Mouse (Mus musculus) midbrain, embryonic 12.5 days (tissue): ENCODE data around the gene Rims1. TPM values are rescaled to one million over a fixed set of nuclear protein-coding genes. Genes with fewer than 3 reads are reported as not detected.

Experiments
- ATAC-seq: fragments of 200-750 bp; cut with Nextera tagmentation; 2 replicates; pipeline ENCODE4 v1.8.0; 2017; ENCODE audit warnings: low read depth, moderate TSS enrichment, moderate library complexity; ENCODE audit not compliant: low FRiP score
- H3K27ac ChIP-seq: fragments of 300-500 bp; sonication (generic); replicated peaks from 2 replicates; pipeline ENCODE4 v1.5.1; 2016; ENCODE audit warnings: mild to moderate bottlenecking
- H3K27me3 ChIP-seq: fragments of 300-500 bp; sonication (generic); 2 replicates; pipeline ENCODE4 v1.6.1; 2016; ENCODE audit warnings: mild to moderate bottlenecking
- H3K36me3 ChIP-seq: fragments of 300-500 bp; sonication (generic); 2 replicates; pipeline ENCODE4 v1.6.1; 2016
- H3K4me1 ChIP-seq: fragments of 300-500 bp; sonication (generic); 2 replicates; pipeline ENCODE4 v1.6.1; 2016
- H3K4me2 ChIP-seq: fragments of 300-500 bp; sonication (generic); replicated peaks from 2 replicates; pipeline ENCODE4 v1.6.1; 2016; ENCODE audit warnings: mild to moderate bottlenecking, moderate library complexity
- H3K4me3 ChIP-seq: fragments of 300-500 bp; sonication (generic); 2 replicates; pipeline ENCODE4 v1.5.1; 2016; ENCODE audit warnings: mild to moderate bottlenecking
- H3K9ac ChIP-seq: fragments of 300-500 bp; sonication (generic); replicated peaks from 2 replicates; pipeline ENCODE4 v1.6.1; 2016; ENCODE audit warnings: mild to moderate bottlenecking, moderate library complexity
- H3K9me3 ChIP-seq: fragments of 300-500 bp; sonication (generic); 2 replicates; pipeline ENCODE4 v1.6.1; 2016; ENCODE audit warnings: mild to moderate bottlenecking
- WGBS: fragments of 180-500 bp; shearing (Covaris S2); methylation state at CpG from one replicate; pipeline ENCODE4 v1.1.7; 2016; 5-methylcytosine and 5-hydroxymethylcytosine counted together
- polyA plus RNA-seq: library from polyadenylated mRNA; unstranded; fragments of >200 nt; fragmentation: Nextera tagmentation; extraction: Ambion mirVana; gene quantifications from 2 replicates; pipeline ENCODE4 v1.2.1, GENCODE M21; 2016

Gene Rims1
- polyA plus RNA-seq, 1 experiment from 2014 or later = 7.3 TPM

- no peak for ATAC-seq
- no peak overlapping the region for H3K27ac ChIP-seq
- no peaks in the 10 kb centered on the region for H3K27me3 ChIP-seq
- H3K9ac ChIP-seq = no peak overlapping the region
- no peaks in the 10 kb centered on the region for H3K9me3 ChIP-seq
- H3K4me1 ChIP-seq = peaks cover 4% of the 10 kb centered on the region; the same call in 1 of the 2 replicates
- 14% methylated on average over 2 of the region's 2 CpGs for whole genome bisulfite sequencing
- no peaks in the 10 kb centered on the region for H3K36me3 ChIP-seq
- H3K4me3 ChIP-seq = no peak overlapping the region
- H3K4me2 ChIP-seq = no peak overlapping the region
Measured at GRCm38 (mm10) chr1:22315537-22315936, 490.3 kb downstream of the Rims1 start.

GRCm38 (mm10) chr1:22311471-22311870 is 494.3 kb downstream of the Rims1 start:
- peaks cover 4% of the 10 kb centered on the region; the same call in 1 of the 2 replicates for H3K4me1 ChIP-seq
- H3K4me3 ChIP-seq = no peak overlapping the region
- H3K27ac ChIP-seq = no peak overlapping the region
- no peaks in the 10 kb centered on the region for H3K36me3 ChIP-seq
- H3K9me3 ChIP-seq = no peaks in the 10 kb centered on the region
- WGBS = 64% methylated on average over 7 of the region's 7 CpGs
- H3K4me2 ChIP-seq = no peak overlapping the region
- no peak overlapping the region for H3K9ac ChIP-seq
- no peaks in the 10 kb centered on the region for H3K27me3 ChIP-seq
- ATAC-seq = peak; percentile 77; the same call in 1 of the 2 replicates

DNA sequence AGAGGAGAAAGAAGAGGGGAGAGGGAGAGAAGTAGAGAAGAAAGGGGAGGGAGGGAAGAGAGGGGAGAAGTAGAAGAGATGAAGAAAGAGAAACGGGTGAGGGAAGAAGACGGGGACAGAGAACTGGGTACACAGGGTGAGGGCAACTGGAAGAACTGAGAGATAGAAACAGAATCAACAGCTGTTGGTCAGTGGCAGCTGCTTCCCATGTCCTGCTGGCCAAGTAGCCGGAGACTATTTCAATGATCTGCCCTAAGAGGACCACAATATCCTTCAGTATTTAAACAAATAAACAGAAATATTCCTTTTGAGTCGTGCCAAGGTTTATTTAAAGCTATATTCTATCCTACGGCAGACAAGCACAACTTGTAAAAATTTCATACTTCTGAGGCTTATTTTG is 499.3 kb downstream of the Rims1 start:
- no peaks in the 10 kb centered on the region for H3K36me3 ChIP-seq
- 91% methylated on average over 5 of the region's 5 CpGs for WGBS
- no peaks in the 10 kb centered on the region for H3K9me3 ChIP-seq
- no peak overlapping the region for H3K27ac ChIP-seq
- H3K9ac ChIP-seq = no peak overlapping the region
- H3K4me1 ChIP-seq = no peaks in the 10 kb centered on the region
- no peaks in the 10 kb centered on the region for H3K27me3 ChIP-seq
- H3K4me2 ChIP-seq = no peak overlapping the region
- no peak overlapping the region for H3K4me3 ChIP-seq
- ATAC-seq = no peak

DNA sequence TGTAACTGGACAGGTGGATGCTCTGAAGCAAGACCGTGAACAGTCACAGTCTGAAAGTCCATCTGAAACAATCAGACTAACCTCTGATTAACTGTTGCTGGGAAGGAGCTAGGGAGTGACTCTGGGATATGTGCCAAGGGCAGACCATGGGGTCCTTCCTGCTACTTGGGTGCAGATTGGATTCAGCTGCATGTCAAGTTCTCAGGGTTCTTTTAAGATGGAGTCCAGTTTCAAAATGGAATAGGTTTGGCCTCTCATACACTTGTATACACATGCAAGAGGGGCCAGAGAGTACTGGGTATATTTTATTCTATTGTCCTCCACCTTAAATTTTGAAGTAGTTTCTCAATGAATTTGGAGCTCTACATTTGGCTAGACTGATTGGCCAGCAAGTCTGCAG is 499.9 kb downstream of the Rims1 start:
- no peak overlapping the region for H3K4me2 ChIP-seq
- no peak overlapping the region for H3K27ac ChIP-seq
- 92% methylated on average over 1 of the region's 1 CpGs for WGBS
- H3K9me3 ChIP-seq = no peaks in the 10 kb centered on the region
- no peak overlapping the region for H3K4me3 ChIP-seq
- H3K27me3 ChIP-seq = no peaks in the 10 kb centered on the region
- H3K36me3 ChIP-seq = no peaks in the 10 kb centered on the region
- no peaks in the 10 kb centered on the region for H3K4me1 ChIP-seq
- H3K9ac ChIP-seq = no peak overlapping the region
- no peak for ATAC-seq

- WGBS = 4% methylated on average over 3 of the region's 3 CpGs
- ATAC-seq = peak; percentile 56; the same call in 1 of the 2 replicates
Measured at GRCm38 (mm10) chr1:22293953-22294352, 511.8 kb downstream of the Rims1 start.

GRCm38 (mm10) chr1:22293310-22293709 is 512.5 kb downstream of the Rims1 start:
- ATAC-seq = no peak
- no peaks in the 10 kb centered on the region for H3K9me3 ChIP-seq
- no peaks in the 10 kb centered on the region for H3K27me3 ChIP-seq
- no peak overlapping the region for H3K27ac ChIP-seq
- WGBS = 79% methylated on average over 2 of the region's 2 CpGs
- no peak overlapping the region for H3K4me2 ChIP-seq
- H3K4me1 ChIP-seq = peaks cover 3% of the 10 kb centered on the region
- no peaks in the 10 kb centered on the region for H3K36me3 ChIP-seq
- no peak overlapping the region for H3K9ac ChIP-seq
- no peak overlapping the region for H3K4me3 ChIP-seq

More at GRCm38 (mm10) chr1:22293953-22294352, 511.8 kb downstream of the Rims1 start:
- Histone ChIP-seq H3K9me3 (no peaks in the 10 kb centered on the region), H3K4me1 (peaks cover 3% of the 10 kb centered on the region), H3K36me3 (no peaks in the 10 kb centered on the region), H3K4me3 (no peak overlapping the region), H3K9ac (no peak overlapping the region), H3K27me3 (no peaks in the 10 kb centered on the region), H3K4me2 (no peak overlapping the region), H3K27ac (no peak overlapping the region)

GRCm38 (mm10) chr1:22286807-22287206 is 519.0 kb downstream of the Rims1 start:
- Histone ChIP-seq H3K27ac (no peak overlapping the region), H3K4me1 (no peaks in the 10 kb centered on the region), H3K9me3 (no peaks in the 10 kb centered on the region), H3K4me2 (no peak overlapping the region), H3K36me3 (no peaks in the 10 kb centered on the region), H3K27me3 (no peaks in the 10 kb centered on the region), H3K4me3 (no peak overlapping the region), H3K9ac (no peak overlapping the region)
- ATAC-seq = no peak
- WGBS = 59% methylated on average over 2 of the region's 2 CpGs

DNA sequence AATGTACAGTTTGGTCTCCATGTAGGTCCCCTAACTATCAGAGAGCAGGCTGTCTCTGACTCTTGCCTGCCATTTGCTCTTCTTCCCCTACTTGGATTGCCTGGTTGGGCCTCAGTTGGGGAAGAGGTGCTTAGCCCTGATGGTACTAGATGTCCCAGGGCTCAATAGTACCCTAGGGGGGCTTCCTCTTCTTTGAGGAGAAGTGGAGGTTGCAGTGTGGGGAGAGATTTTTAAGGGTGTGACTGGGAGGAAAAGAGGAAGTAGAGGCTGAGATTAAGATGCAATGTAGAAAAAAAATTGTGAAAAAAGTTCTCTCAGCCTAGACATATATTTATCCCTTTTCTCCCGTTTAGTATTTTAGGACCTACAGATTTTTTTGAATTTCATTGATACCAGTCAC is 525.8 kb downstream of the Rims1 start:
- H3K27me3 ChIP-seq = no peaks in the 10 kb centered on the region
- ATAC-seq = no peak
- no peak overlapping the region for H3K9ac ChIP-seq
- no peaks in the 10 kb centered on the region for H3K36me3 ChIP-seq
- H3K27ac ChIP-seq = no peak overlapping the region
- H3K4me2 ChIP-seq = no peak overlapping the region
- H3K9me3 ChIP-seq = no peaks in the 10 kb centered on the region
- H3K4me1 ChIP-seq = no peaks in the 10 kb centered on the region
- 94% methylated on average over 1 of the region's 1 CpGs for WGBS
- no peak overlapping the region for H3K4me3 ChIP-seq

GRCm38 (mm10) chr1:22274081-22274480 is 531.7 kb downstream of the Rims1 start:
- no peaks in the 10 kb centered on the region for H3K4me1 ChIP-seq
- WGBS = 75% methylated on average over 2 of the region's 2 CpGs
- H3K27ac ChIP-seq = no peak overlapping the region
- no peaks in the 10 kb centered on the region for H3K9me3 ChIP-seq
- H3K4me3 ChIP-seq = no peak overlapping the region
- H3K36me3 ChIP-seq = no peaks in the 10 kb centered on the region
- no peak overlapping the region for H3K4me2 ChIP-seq
- no peak for ATAC-seq
- no peaks in the 10 kb centered on the region for H3K27me3 ChIP-seq
- no peak overlapping the region for H3K9ac ChIP-seq

- H3K4me1 ChIP-seq = peaks cover 11% of the 10 kb centered on the region; the same call in 1 of the 2 replicates
- WGBS = 65% methylated on average over 5 of the region's 5 CpGs
- H3K9me3 ChIP-seq = no peaks in the 10 kb centered on the region
- no peaks in the 10 kb centered on the region for H3K27me3 ChIP-seq
- no peak overlapping the region for H3K9ac ChIP-seq
- no peaks in the 10 kb centered on the region for H3K36me3 ChIP-seq
- no peak overlapping the region for H3K4me2 ChIP-seq
- H3K27ac ChIP-seq = no peak overlapping the region
- H3K4me3 ChIP-seq = no peak overlapping the region
- ATAC-seq = no peak
Measured at GRCm38 (mm10) chr1:22270131-22270530, 535.7 kb downstream of the Rims1 start.

GRCm38 (mm10) chr1:22268581-22269359 is 537.0 kb downstream of the Rims1 start:
- 42% methylated on average over 15 of the region's 15 CpGs for WGBS

DNA sequence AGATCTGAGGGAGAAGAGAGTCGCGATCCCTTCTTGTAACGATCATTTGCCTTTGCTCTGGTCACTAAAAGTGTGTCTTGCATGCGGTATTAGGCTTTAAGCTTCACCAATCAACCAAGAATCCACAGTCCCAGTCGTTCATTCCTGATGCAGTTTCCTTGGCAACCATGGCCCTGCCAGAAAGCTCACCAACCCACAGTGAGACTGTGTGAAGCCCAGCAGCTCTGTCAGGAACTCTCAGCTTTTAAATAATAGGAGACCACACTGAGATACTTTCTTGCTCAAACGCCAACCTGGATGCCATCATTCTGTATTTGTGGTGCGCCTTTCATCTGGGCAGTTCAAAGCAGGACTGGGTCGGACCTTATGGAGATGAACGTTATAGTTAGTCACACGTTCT is 539.3 kb downstream of the Rims1 start:
- no peaks in the 10 kb centered on the region for H3K27me3 ChIP-seq
- peaks cover 11% of the 10 kb centered on the region; the same call in 1 of the 2 replicates for H3K4me1 ChIP-seq
- no peak overlapping the region for H3K9ac ChIP-seq
- peak; percentile 75 for ATAC-seq
- H3K4me2 ChIP-seq = peak overlapping the region; percentile 32
- no peaks in the 10 kb centered on the region for H3K36me3 ChIP-seq
- no peaks in the 10 kb centered on the region for H3K9me3 ChIP-seq
- no peak overlapping the region for H3K4me3 ChIP-seq
- WGBS = 26% methylated on average over 10 of the region's 10 CpGs
- no peak overlapping the region for H3K27ac ChIP-seq

More at GRCm38 (mm10) chr1:22268581-22269359, 537.0 kb downstream of the Rims1 start:
- H3K4me1 ChIP-seq = peaks cover 11% of the 10 kb centered on the region; the same call in 1 of the 2 replicates
- no peak overlapping the region for H3K27ac ChIP-seq
- H3K9ac ChIP-seq = no peak overlapping the region
- no peak overlapping the region for H3K4me3 ChIP-seq
- no peaks in the 10 kb centered on the region for H3K27me3 ChIP-seq
- no peak overlapping the region for H3K4me2 ChIP-seq
- ATAC-seq = peak; percentile 20; the same call in 1 of the 2 replicates
- no peaks in the 10 kb centered on the region for H3K9me3 ChIP-seq
- H3K36me3 ChIP-seq = no peaks in the 10 kb centered on the region
